Mouse (Mus musculus) limb, embryonic 11.5 days (tissue): ENCODE data around the gene Zfp644. TPM values are rescaled to one million over a fixed set of nuclear protein-coding genes. Genes with fewer than 3 reads are reported as not detected.

Experiments used
- ATAC-seq: fragments of 200-750 bp; cut with Nextera tagmentation; 2 replicates; pipeline ENCODE4 v1.8.0; 2017; ENCODE audit warnings: low read depth; ENCODE audit not compliant: insufficient number of reproducible peaks, low FRiP score, low TSS enrichment
- DNase-seq: peaks from one replicate; pipeline ENCODE4 v3.0.0-alpha.2; 2015; ENCODE audit warnings: low spot score
- H3K27ac ChIP-seq: fragments of 300-500 bp; sonication (generic); replicated peaks from 2 replicates; pipeline ENCODE4 v1.5.1; 2014; ENCODE audit warnings: low read depth, mild to moderate bottlenecking, low read length
- H3K27me3 ChIP-seq: fragments of 300-500 bp; sonication (generic); 2 replicates; pipeline ENCODE4 v1.6.1; 2014; ENCODE audit warnings: mild to moderate bottlenecking, low read length, mixed read lengths; ENCODE audit not compliant: control insufficient read depth, insufficient read depth
- H3K36me3 ChIP-seq: fragments of 300-500 bp; sonication (generic); 2 replicates; pipeline ENCODE4 v1.6.1; 2014; ENCODE audit warnings: mild to moderate bottlenecking, low read length, moderate library complexity, mixed read lengths; ENCODE audit not compliant: control insufficient read depth, insufficient read depth
- H3K4me1 ChIP-seq: fragments of 300-500 bp; sonication (generic); 2 replicates; pipeline ENCODE4 v1.6.1; 2014; ENCODE audit warnings: low read length, mixed read lengths; ENCODE audit not compliant: control insufficient read depth, insufficient read depth
- H3K4me2 ChIP-seq: fragments of 300-500 bp; sonication (generic); 2 replicates; pipeline ENCODE4 v1.6.1; 2014; ENCODE audit warnings: low read depth, mild to moderate bottlenecking, moderate library complexity; ENCODE audit not compliant: severe bottlenecking
- H3K4me3 ChIP-seq: fragments of 300-500 bp; sonication (generic); 2 replicates; pipeline ENCODE4 v1.5.1; 2014; ENCODE audit warnings: low read depth, low read length
- H3K9ac ChIP-seq: fragments of 300-500 bp; sonication (generic); 2 replicates; pipeline ENCODE4 v1.6.1; 2014; ENCODE audit warnings: mild to moderate bottlenecking, low read length
- H3K9me3 ChIP-seq: fragments of 300-500 bp; sonication (generic); 2 replicates; pipeline ENCODE4 v1.6.1; 2016; ENCODE audit warnings: low read length; ENCODE audit not compliant: control insufficient read depth
- WGBS: fragments of 180-500 bp; shearing (Covaris S2); extraction: QIAGEN DNeasy Blood & Tissue Kit; methylation state at CpG from one replicate; pipeline ENCODE4 v1.1.7; 2014; 5-methylcytosine and 5-hydroxymethylcytosine counted together
- polyA plus RNA-seq: library from polyadenylated mRNA; unstranded; fragments of >200 nt; fragmentation: Nextera tagmentation; extraction: Ambion mirVana; gene quantifications from 2 replicates; pipeline ENCODE4 v1.2.1, GENCODE M21; 2014

Zfp644 gene
- polyA plus RNA-seq, 1 experiment from 2014 or later = 90.7 TPM

DNA sequence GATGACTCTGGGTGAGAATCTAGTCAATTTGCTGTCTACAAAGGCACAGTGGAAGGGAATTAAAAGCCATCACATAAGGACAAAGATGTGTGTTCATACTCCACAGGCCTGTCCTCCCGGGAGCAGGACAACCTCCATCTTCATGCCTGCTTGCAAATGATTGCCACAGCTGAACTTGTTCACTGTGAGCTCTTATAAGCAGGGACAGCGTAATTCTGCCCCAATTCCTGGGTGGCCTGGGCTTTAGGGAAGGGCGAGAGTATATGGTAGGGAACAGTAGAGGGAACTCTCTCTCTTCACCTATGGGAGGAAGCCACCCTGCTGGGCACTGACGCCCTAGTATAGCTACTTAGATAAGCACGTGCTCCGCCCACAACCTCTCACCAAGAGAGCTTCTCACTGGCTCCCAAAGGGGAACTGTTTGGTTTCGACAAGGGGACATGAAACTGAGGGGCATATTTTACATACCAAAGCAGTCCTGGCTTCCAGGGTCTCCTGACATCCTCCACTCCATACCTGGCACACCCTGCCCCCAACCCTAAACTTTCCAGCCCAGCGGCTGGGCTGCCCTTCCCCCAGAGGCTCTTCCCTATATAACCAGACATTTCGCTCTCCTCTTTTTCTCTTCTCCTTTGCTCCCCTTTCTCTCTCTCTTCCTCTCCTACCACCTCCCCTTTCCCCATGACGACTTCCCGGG, 12.4 kb upstream of the Zfp644 start:
- H3K4me1 ChIP-seq = 0 out of 2 replicates have a peak, but pooled peaks cover 3% of the 10 kb centered on the region
- no peak overlapping the region for H3K4me3 ChIP-seq
- H3K27ac ChIP-seq = no peak overlapping the region
- DNase-seq = no peak
- ATAC-seq = no peak
- no peaks in the 10 kb centered on the region for H3K9me3 ChIP-seq
- no peak overlapping the region for H3K4me2 ChIP-seq
- no peaks in the 10 kb centered on the region for H3K27me3 ChIP-seq
- no peak overlapping the region for H3K9ac ChIP-seq
- 40% methylated on average over 11 of the region's 11 CpGs for whole genome bisulfite sequencing
- no peaks in the 10 kb centered on the region for H3K36me3 ChIP-seq

GRCm38 (mm10) chr5:106706363-106706762, 9.3 kb upstream of the Zfp644 start:
- H3K36me3 ChIP-seq = no peaks in the 10 kb centered on the region
- H3K4me1 ChIP-seq = no peaks in the 10 kb centered on the region
- WGBS = 90% methylated on average over 3 of the region's 3 CpGs
- no peak overlapping the region for H3K4me3 ChIP-seq
- no peak overlapping the region for H3K9ac ChIP-seq
- ATAC-seq (no peak), DNase-seq (no peak)
- H3K27ac ChIP-seq = no peak overlapping the region
- H3K9me3 ChIP-seq = no peaks in the 10 kb centered on the region
- H3K27me3 ChIP-seq = no peaks in the 10 kb centered on the region
- H3K4me2 ChIP-seq = no peak overlapping the region

- H3K4me2 ChIP-seq = no peak overlapping the region
- DNase-seq (no peak), ATAC-seq (no peak)
- H3K27me3 ChIP-seq = no peaks in the 10 kb centered on the region
- no peak overlapping the region for H3K27ac ChIP-seq
- H3K9ac ChIP-seq = no peak overlapping the region
- H3K4me1 ChIP-seq = no peaks in the 10 kb centered on the region
- no peaks in the 10 kb centered on the region for H3K9me3 ChIP-seq
- no peak overlapping the region for H3K4me3 ChIP-seq
- no peaks in the 10 kb centered on the region for H3K36me3 ChIP-seq
- 84% methylated on average over 5 of the region's 5 CpGs for WGBS
These were observed 8.1 kb upstream of the Zfp644 start for GRCm38 (mm10) chr5:106705162-106705561.

GRCm38 (mm10) chr5:106695681-106696395, 1.2 kb downstream of the Zfp644 start:
- Histone ChIP-seq H3K9me3 (no peaks in the 10 kb centered on the region), H3K4me1 (0 out of 2 replicates have a peak, but pooled peaks cover 3% of the 10 kb centered on the region), H3K4me2 (peak overlapping the region; percentile 67), H3K9ac (peak overlapping the region; percentile 98), H3K36me3 (no peaks in the 10 kb centered on the region; the same call in 1 of the 2 replicates), H3K4me3 (peak overlapping the region; percentile 84), H3K27ac (peak overlapping the region; percentile 100), H3K27me3 (no peaks in the 10 kb centered on the region)
- ATAC-seq (peak; percentile 89), DNase-seq (no peak)
- WGBS = under 1% methylated on average over 61 of the region's 63 CpGs

- peak overlapping the region; percentile 100; the same call in 1 of the 2 replicates for H3K27ac ChIP-seq
- ATAC-seq (no peak), DNase-seq (no peak)
- 42% methylated on average over 9 of the region's 9 CpGs for WGBS
- peak overlapping the region; percentile 98 for H3K9ac ChIP-seq
- H3K4me1 ChIP-seq = 0 out of 2 replicates have a peak, but pooled peaks cover 3% of the 10 kb centered on the region
- no peaks in the 10 kb centered on the region for H3K9me3 ChIP-seq
- no peaks in the 10 kb centered on the region for H3K27me3 ChIP-seq
- H3K36me3 ChIP-seq = no peaks in the 10 kb centered on the region; the same call in 1 of the 2 replicates
- H3K4me2 ChIP-seq = peak overlapping the region; percentile 67
- peak overlapping the region; percentile 84 for H3K4me3 ChIP-seq
These were observed 1.9 kb downstream of the Zfp644 start for GRCm38 (mm10) chr5:106695141-106695540.

DNA sequence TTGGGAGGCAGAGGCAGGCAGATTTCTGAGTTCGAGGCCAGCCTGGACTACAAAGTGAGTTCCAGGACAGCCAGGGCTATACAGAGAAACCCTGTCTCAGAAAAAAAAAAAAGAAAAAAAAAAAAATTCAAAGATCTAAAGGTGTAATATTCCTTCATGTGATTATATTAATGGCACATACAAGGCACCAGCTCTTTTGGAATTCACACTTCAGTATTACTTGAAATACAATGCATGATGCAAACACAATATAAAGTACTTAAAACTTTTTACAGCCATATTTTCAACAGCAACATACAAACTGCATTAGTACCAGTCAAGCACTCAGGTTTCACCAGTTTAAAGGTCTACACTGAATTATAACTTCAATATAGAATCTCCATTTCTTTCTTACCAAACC, 2.4 kb downstream of the Zfp644 start:
- 100% methylated on average over 1 of the region's 1 CpGs for WGBS
- Histone ChIP-seq H3K9ac (no peak overlapping the region), H3K27ac (no peak overlapping the region), H3K36me3 (no peaks in the 10 kb centered on the region; the same call in 1 of the 2 replicates), H3K4me1 (0 out of 2 replicates have a peak, but pooled peaks cover 3% of the 10 kb centered on the region), H3K27me3 (no peaks in the 10 kb centered on the region), H3K4me2 (peak overlapping the region; percentile 67), H3K4me3 (peak overlapping the region; percentile 84; the same call in 1 of the 2 replicates), H3K9me3 (no peaks in the 10 kb centered on the region)
- DNase-seq (no peak), ATAC-seq (no peak)

- DNase-seq (no peak), ATAC-seq (no peak)
- no peak overlapping the region for H3K9ac ChIP-seq
- no peak overlapping the region for H3K27ac ChIP-seq
- no peaks in the 10 kb centered on the region; the same call in 1 of the 2 replicates for H3K36me3 ChIP-seq
- 89% methylated on average over 4 of the region's 4 CpGs for WGBS
- H3K4me1 ChIP-seq = 0 out of 2 replicates have a peak, but pooled peaks cover 3% of the 10 kb centered on the region
- no peak overlapping the region for H3K4me2 ChIP-seq
- H3K9me3 ChIP-seq = no peaks in the 10 kb centered on the region
- H3K27me3 ChIP-seq = no peaks in the 10 kb centered on the region
- H3K4me3 ChIP-seq = no peak overlapping the region
These were observed 4.1 kb downstream of the Zfp644 start for GRCm38 (mm10) chr5:106693034-106693433.

GRCm38 (mm10) chr5:106680636-106681458, 16.2 kb downstream of the Zfp644 start:
- H3K9me3 ChIP-seq = no peaks in the 10 kb centered on the region; the same call in 1 of the 2 replicates
- WGBS = 86% methylated on average over 6 of the region's 6 CpGs
- H3K4me2 ChIP-seq = no peak overlapping the region

More at GRCm38 (mm10) chr5:106680636-106681458, 16.2 kb downstream of the Zfp644 start:
- Histone ChIP-seq H3K36me3 (no peaks in the 10 kb centered on the region; the same call in 1 of the 2 replicates), H3K4me3 (no peak overlapping the region), H3K27ac (no peak overlapping the region), H3K9ac (no peak overlapping the region), H3K27me3 (no peaks in the 10 kb centered on the region), H3K4me1 (no peaks in the 10 kb centered on the region; the same call in 1 of the 2 replicates)
- ATAC-seq (no peak), DNase-seq (no peak)
